Mouse (Mus musculus): ENCODE measurements at regions not wholly inside any gene's neighbourhood (a gene's known extent, or its start where the extent isn't known, plus 50 kb on each side); places are given as distances from the start of the nearest gene placed in this dataset.

GRCm38 (mm10) chr5:101537518-101538380, 127.0 kb downstream of the Nkx6-1 start:
- no peaks in the 10 kb centered on the region for H3K36me3 ChIP-seq
- no peak overlapping the region for H3K27ac ChIP-seq
- H3K27me3 ChIP-seq (replicated peaks), result peaks cover 14% of the 10 kb centered on the region
- H3K9ac ChIP-seq, result no peak overlapping the region
- peak overlapping the region; percentile 6; the same call in 1 of the 2 replicates for H3K4me3 ChIP-seq (replicated peaks)
- H3K9me3 ChIP-seq, result no peaks in the 10 kb centered on the region
- peak overlapping the region; percentile 36 for H3K4me2 ChIP-seq
- H3K4me1 ChIP-seq, result peaks cover 8% of the 10 kb centered on the region; the same call in 1 of the 2 replicates
- ATAC-seq (ENCODE audit: insufficient read depth, low FRiP score, low read depth), result no peak
- 16% methylated on average over 23 of the region's 23 CpGs for WGBS

GRCm38 (mm10) chr5:101535451-101535850, 129.3 kb downstream of the Nkx6-1 start:
- no peak overlapping the region for H3K27ac ChIP-seq
- peaks cover 8% of the 10 kb centered on the region; the same call in 1 of the 2 replicates for H3K4me1 ChIP-seq
- H3K27me3 ChIP-seq (replicated peaks), result peaks cover 16% of the 10 kb centered on the region
- H3K4me2 ChIP-seq, result no peak overlapping the region
- H3K9ac ChIP-seq, result no peak overlapping the region
- H3K4me3 ChIP-seq (replicated peaks), result no peak overlapping the region
- WGBS, result 57% methylated on average over 5 of the region's 5 CpGs
- no peaks in the 10 kb centered on the region for H3K9me3 ChIP-seq
- ATAC-seq (ENCODE audit: insufficient read depth, low FRiP score, low read depth), result no peak
- H3K36me3 ChIP-seq, result no peaks in the 10 kb centered on the region

GRCm38 (mm10) chr5:101525346-101525745, 139.4 kb downstream of the Nkx6-1 start:
- Histone ChIP-seq H3K9ac (no peak overlapping the region), H3K4me1 (no peaks in the 10 kb centered on the region), H3K27me3 (replicated peaks) (no peaks in the 10 kb centered on the region), H3K27ac (no peak overlapping the region), H3K9me3 (no peaks in the 10 kb centered on the region), H3K4me3 (replicated peaks) (no peak overlapping the region), H3K4me2 (no peak overlapping the region), H3K36me3 (no peaks in the 10 kb centered on the region)
- WGBS, result 76% methylated on average over 5 of the region's 5 CpGs
- no peak for ATAC-seq (ENCODE audit: insufficient read depth, low FRiP score, low read depth)

GRCm38 (mm10) chr5:101524670-101525069, 140.1 kb downstream of the Nkx6-1 start:
- H3K4me3 ChIP-seq (replicated peaks), result no peak overlapping the region
- no peak overlapping the region for H3K9ac ChIP-seq
- H3K36me3 ChIP-seq, result no peaks in the 10 kb centered on the region
- no peaks in the 10 kb centered on the region for H3K4me1 ChIP-seq
- 48% methylated on average over 4 of the region's 4 CpGs for WGBS
- H3K27ac ChIP-seq, result no peak overlapping the region
- H3K9me3 ChIP-seq, result no peaks in the 10 kb centered on the region
- H3K4me2 ChIP-seq, result no peak overlapping the region
- ATAC-seq (ENCODE audit: insufficient read depth, low FRiP score, low read depth), result no peak
- H3K27me3 ChIP-seq (replicated peaks), result no peaks in the 10 kb centered on the region

GRCm38 (mm10) chr5:101523902-101524301, 140.9 kb downstream of the Nkx6-1 start:
- H3K27me3 ChIP-seq (replicated peaks), result no peaks in the 10 kb centered on the region
- no peaks in the 10 kb centered on the region for H3K9me3 ChIP-seq
- no peaks in the 10 kb centered on the region for H3K36me3 ChIP-seq
- no peak overlapping the region for H3K4me2 ChIP-seq
- H3K27ac ChIP-seq, result no peak overlapping the region
- ATAC-seq (ENCODE audit: insufficient read depth, low FRiP score, low read depth), result no peak
- no peak overlapping the region for H3K9ac ChIP-seq
- no peaks in the 10 kb centered on the region for H3K4me1 ChIP-seq
- WGBS, result 44% methylated on average over 7 of the region's 7 CpGs
- H3K4me3 ChIP-seq (replicated peaks), result no peak overlapping the region

GRCm38 (mm10) chr5:101523490-101523889, 141.3 kb downstream of the Nkx6-1 start:
- Histone ChIP-seq H3K4me3 (replicated peaks) (no peak overlapping the region), H3K4me1 (no peaks in the 10 kb centered on the region), H3K27ac (no peak overlapping the region), H3K27me3 (replicated peaks) (no peaks in the 10 kb centered on the region), H3K9me3 (no peaks in the 10 kb centered on the region), H3K9ac (no peak overlapping the region), H3K36me3 (no peaks in the 10 kb centered on the region), H3K4me2 (no peak overlapping the region)
- ATAC-seq (ENCODE audit: insufficient read depth, low FRiP score, low read depth), result no peak
- WGBS, result 52% methylated on average over 7 of the region's 7 CpGs

- H3K4me1 ChIP-seq, result no peaks in the 10 kb centered on the region
- H3K27ac ChIP-seq, result no peak overlapping the region
- no peak overlapping the region for H3K9ac ChIP-seq
- no peak for ATAC-seq (ENCODE audit: insufficient read depth, low FRiP score, low read depth)
- no peak overlapping the region for H3K4me3 ChIP-seq (replicated peaks)
- no peaks in the 10 kb centered on the region for H3K36me3 ChIP-seq
- no peaks in the 10 kb centered on the region for H3K27me3 ChIP-seq (replicated peaks)
- 49% methylated on average over 9 of the region's 9 CpGs for WGBS
- no peak overlapping the region for H3K4me2 ChIP-seq
- H3K9me3 ChIP-seq, result no peaks in the 10 kb centered on the region
Measured at GRCm38 (mm10) chr5:101520935-101521655, 143.7 kb downstream of the Nkx6-1 start.

- Histone ChIP-seq H3K36me3 (no peaks in the 10 kb centered on the region), H3K27ac (no peak overlapping the region), H3K4me2 (no peak overlapping the region), H3K27me3 (replicated peaks) (no peaks in the 10 kb centered on the region), H3K9me3 (no peaks in the 10 kb centered on the region), H3K4me3 (replicated peaks) (no peak overlapping the region), H3K9ac (no peak overlapping the region), H3K4me1 (no peaks in the 10 kb centered on the region)
- 57% methylated on average over 14 of the region's 14 CpGs for WGBS
- ATAC-seq (ENCODE audit: insufficient read depth, low FRiP score, low read depth), result no peak
Measured at GRCm38 (mm10) chr5:101518791-101519547, 145.8 kb downstream of the Nkx6-1 start.

GRCm38 (mm10) chr5:101497698-101498048, 167.1 kb downstream of the Nkx6-1 start:
- H3K4me1 ChIP-seq, result no peaks in the 10 kb centered on the region
- WGBS, result 88% methylated on average over 14 of the region's 14 CpGs
- H3K27me3 ChIP-seq (replicated peaks), result no peaks in the 10 kb centered on the region
- H3K9me3 ChIP-seq, result no peaks in the 10 kb centered on the region
- H3K4me2 ChIP-seq, result no peak overlapping the region
- H3K36me3 ChIP-seq, result no peaks in the 10 kb centered on the region
- H3K27ac ChIP-seq, result no peak overlapping the region
- no peak for ATAC-seq (ENCODE audit: insufficient read depth, low FRiP score, low read depth)
- no peak overlapping the region for H3K9ac ChIP-seq
- no peak overlapping the region for H3K4me3 ChIP-seq (replicated peaks)

- no peak overlapping the region for H3K4me2 ChIP-seq
- no peaks in the 10 kb centered on the region for H3K9me3 ChIP-seq
- H3K9ac ChIP-seq, result no peak overlapping the region
- H3K4me1 ChIP-seq, result no peaks in the 10 kb centered on the region
- ATAC-seq (ENCODE audit: insufficient read depth, low FRiP score, low read depth), result no peak
- no peak overlapping the region for H3K27ac ChIP-seq
- H3K4me3 ChIP-seq (replicated peaks), result no peak overlapping the region
- no peaks in the 10 kb centered on the region for H3K36me3 ChIP-seq
- WGBS, result 54% methylated on average over 16 of the region's 16 CpGs
- no peaks in the 10 kb centered on the region for H3K27me3 ChIP-seq (replicated peaks)
Measured at GRCm38 (mm10) chr5:101496924-101497697, 167.7 kb downstream of the Nkx6-1 start.

GRCm38 (mm10) chr5:101496161-101496560, 168.6 kb downstream of the Nkx6-1 start:
- Histone ChIP-seq H3K9me3 (no peaks in the 10 kb centered on the region), H3K27me3 (replicated peaks) (no peaks in the 10 kb centered on the region), H3K4me1 (no peaks in the 10 kb centered on the region), H3K27ac (no peak overlapping the region), H3K4me3 (replicated peaks) (no peak overlapping the region), H3K9ac (no peak overlapping the region), H3K4me2 (no peak overlapping the region), H3K36me3 (no peaks in the 10 kb centered on the region)
- 95% methylated on average over 9 of the region's 9 CpGs for WGBS
- ATAC-seq (ENCODE audit: insufficient read depth, low FRiP score, low read depth), result no peak
